Mouse (Mus musculus) forebrain, embryonic 13.5 days (tissue): ENCODE data around the gene Dpp7. TPM values are rescaled to one million over a fixed set of nuclear protein-coding genes. Genes with fewer than 3 reads are reported as not detected.

Experiments used
- ATAC-seq: fragments of 200-750 bp; cut with Nextera tagmentation; 2 replicates; pipeline ENCODE4 v1.8.0; 2017
- H3K27ac ChIP-seq: fragments of 300-500 bp; sonication (generic); 2 replicates; pipeline ENCODE4 v1.5.1; 2015; ENCODE audit warnings: inconsistent platforms, mild to moderate bottlenecking, moderate library complexity
- H3K27me3 ChIP-seq: fragments of 300-500 bp; sonication (generic); 2 replicates; pipeline ENCODE4 v1.6.1; 2015; ENCODE audit warnings: mild to moderate bottlenecking, inconsistent platforms
- H3K36me3 ChIP-seq: fragments of 300-500 bp; sonication (generic); 2 replicates; pipeline ENCODE4 v1.6.1; 2015; ENCODE audit warnings: mild to moderate bottlenecking, inconsistent platforms; ENCODE audit not compliant: poor library complexity, severe bottlenecking
- H3K4me1 ChIP-seq: fragments of 300-500 bp; sonication (generic); 2 replicates; pipeline ENCODE4 v1.6.1; 2015; ENCODE audit warnings: inconsistent platforms
- H3K4me2 ChIP-seq: fragments of 300-500 bp; sonication (generic); 2 replicates; pipeline ENCODE4 v1.6.1; 2015; ENCODE audit warnings: inconsistent platforms, mild to moderate bottlenecking, moderate library complexity
- H3K4me3 ChIP-seq: fragments of 300-500 bp; sonication (generic); 2 replicates; pipeline ENCODE4 v1.5.1; 2015; ENCODE audit warnings: mild to moderate bottlenecking, inconsistent platforms
- H3K9ac ChIP-seq: fragments of 300-500 bp; sonication (generic); 2 replicates; pipeline ENCODE4 v1.6.1; 2015; ENCODE audit warnings: mild to moderate bottlenecking, inconsistent platforms
- H3K9me3 ChIP-seq: fragments of 300-500 bp; sonication (generic); replicated peaks from 2 replicates; pipeline ENCODE4 v1.6.1; 2016; ENCODE audit warnings: inconsistent platforms
- WGBS: fragments of 180-500 bp; shearing (Covaris S2); methylation state at CpG from one replicate; pipeline ENCODE4 v1.1.7; 2015; 5-methylcytosine and 5-hydroxymethylcytosine counted together
- polyA plus RNA-seq: library from polyadenylated mRNA; unstranded; fragments of >200 nt; fragmentation: Nextera tagmentation; extraction: Ambion mirVana; gene quantifications from 2 replicates; pipeline ENCODE4 v1.2.1, GENCODE M21; 2015

Dpp7 gene
- polyA plus RNA-seq, 1 experiment from 2014 or later = 22.8 TPM

GRCm38 (mm10) chr2:25394281-25395221 lies 38.4 kb upstream of the Dpp7 start:
- 10% methylated on average over 3 of the region's 3 CpGs for WGBS

DNA sequence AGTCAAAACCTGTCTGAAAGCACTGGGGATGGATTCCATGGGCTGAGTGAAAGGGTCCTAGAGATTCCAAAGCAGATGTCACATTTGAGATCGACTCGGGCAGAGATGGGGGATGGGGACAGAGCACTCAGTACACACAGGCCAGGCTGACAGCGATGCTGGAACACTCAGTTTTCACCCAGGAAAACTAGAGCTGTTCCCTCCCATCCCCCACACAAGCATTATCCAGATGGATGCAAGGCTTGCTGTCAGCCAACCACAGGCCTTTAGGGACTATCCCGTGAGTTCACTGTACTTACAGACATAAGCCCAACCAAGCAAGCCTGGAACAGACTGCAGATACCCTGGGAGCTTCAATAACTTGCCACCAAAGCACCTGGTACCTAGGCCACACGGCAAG lies 35.1 kb upstream of the Dpp7 start:
- no peak for ATAC-seq
- 78% methylated on average over 5 of the region's 5 CpGs for WGBS
- no peak overlapping the region for H3K27ac ChIP-seq
- H3K27me3 ChIP-seq = peaks cover 34% of the 10 kb centered on the region
- peaks cover 23% of the 10 kb centered on the region for H3K4me1 ChIP-seq
- no peak overlapping the region for H3K9ac ChIP-seq
- no peak overlapping the region for H3K4me3 ChIP-seq
- no peaks in the 10 kb centered on the region; the same call in 1 of the 2 replicates for H3K9me3 ChIP-seq
- H3K4me2 ChIP-seq = no peak overlapping the region
- H3K36me3 ChIP-seq = no peaks in the 10 kb centered on the region

More at GRCm38 (mm10) chr2:25394281-25395221, 38.4 kb upstream of the Dpp7 start:
- Histone ChIP-seq H3K9me3 (no peaks in the 10 kb centered on the region; the same call in 1 of the 2 replicates), H3K4me1 (peaks cover 23% of the 10 kb centered on the region), H3K36me3 (no peaks in the 10 kb centered on the region), H3K27ac (no peak overlapping the region), H3K4me3 (no peak overlapping the region), H3K4me2 (no peak overlapping the region), H3K9ac (no peak overlapping the region), H3K27me3 (peaks cover 60% of the 10 kb centered on the region)
- ATAC-seq = peak; percentile 58

GRCm38 (mm10) chr2:25384492-25384891 lies 28.3 kb upstream of the Dpp7 start:
- H3K4me1 ChIP-seq = no peaks in the 10 kb centered on the region
- 82% methylated on average over 5 of the region's 5 CpGs for WGBS
- H3K27me3 ChIP-seq = peaks cover 23% of the 10 kb centered on the region; the same call in 1 of the 2 replicates
- H3K9me3 ChIP-seq = no peaks in the 10 kb centered on the region
- ATAC-seq = no peak
- H3K36me3 ChIP-seq = no peaks in the 10 kb centered on the region
- H3K4me3 ChIP-seq = no peak overlapping the region
- no peak overlapping the region for H3K4me2 ChIP-seq
- H3K27ac ChIP-seq = no peak overlapping the region
- H3K9ac ChIP-seq = no peak overlapping the region

DNA sequence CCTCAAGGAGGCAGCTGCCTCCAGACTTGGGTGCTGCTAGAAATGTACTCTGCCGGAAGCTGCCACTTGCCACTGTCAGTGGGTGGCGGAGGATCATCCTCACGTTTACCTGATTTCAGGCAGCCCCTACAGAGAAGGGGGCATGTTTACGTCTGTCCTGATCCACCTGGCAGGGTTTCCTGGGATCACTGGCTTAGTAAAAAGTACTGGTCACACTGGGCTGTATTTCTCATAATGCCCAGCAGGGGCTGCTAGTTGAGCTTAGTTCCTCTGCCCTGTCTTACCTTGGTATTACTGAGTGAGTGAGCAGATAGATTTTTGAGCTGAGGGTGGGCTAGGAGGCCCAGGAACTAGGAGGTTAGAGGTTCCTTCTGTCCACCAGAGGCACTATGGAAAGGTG lies 20.4 kb upstream of the Dpp7 start:
- Histone ChIP-seq H3K36me3 (peaks cover 43% of the 10 kb centered on the region), H3K9ac (no peak overlapping the region), H3K4me3 (no peak overlapping the region), H3K27ac (no peak overlapping the region), H3K4me2 (no peak overlapping the region), H3K4me1 (peaks cover 28% of the 10 kb centered on the region), H3K27me3 (0 out of 2 replicates have a peak, but pooled peaks cover 2% of the 10 kb centered on the region), H3K9me3 (no peaks in the 10 kb centered on the region)
- no peak for ATAC-seq
- 84% methylated on average over 4 of the region's 4 CpGs for WGBS

GRCm38 (mm10) chr2:25373431-25373830 lies 17.3 kb upstream of the Dpp7 start:
- peak overlapping the region; percentile 73 for H3K4me3 ChIP-seq
- peak overlapping the region; percentile 96 for H3K4me2 ChIP-seq
- peaks cover 33% of the 10 kb centered on the region for H3K4me1 ChIP-seq
- no peak overlapping the region for H3K27ac ChIP-seq
- 15% methylated on average over 2 of the region's 2 CpGs for WGBS
- H3K9me3 ChIP-seq = no peaks in the 10 kb centered on the region
- no peak for ATAC-seq
- H3K9ac ChIP-seq = peak overlapping the region; percentile 82
- peaks cover 37% of the 10 kb centered on the region for H3K36me3 ChIP-seq
- peaks cover 7% of the 10 kb centered on the region; the same call in 1 of the 2 replicates for H3K27me3 ChIP-seq

- Histone ChIP-seq H3K4me1 (peaks cover 33% of the 10 kb centered on the region), H3K4me2 (peak overlapping the region; percentile 96), H3K9ac (peak overlapping the region; percentile 82), H3K9me3 (no peaks in the 10 kb centered on the region), H3K27ac (no peak overlapping the region; the same call in 1 of the 2 replicates), H3K4me3 (peak overlapping the region; percentile 73), H3K27me3 (peaks cover 10% of the 10 kb centered on the region; the same call in 1 of the 2 replicates), H3K36me3 (peaks cover 30% of the 10 kb centered on the region)
- 1% methylated on average over 42 of the region's 42 CpGs for WGBS
- ATAC-seq = peak; percentile 19
Measured at GRCm38 (mm10) chr2:25372644-25373391, 16.7 kb upstream of the Dpp7 start.

DNA sequence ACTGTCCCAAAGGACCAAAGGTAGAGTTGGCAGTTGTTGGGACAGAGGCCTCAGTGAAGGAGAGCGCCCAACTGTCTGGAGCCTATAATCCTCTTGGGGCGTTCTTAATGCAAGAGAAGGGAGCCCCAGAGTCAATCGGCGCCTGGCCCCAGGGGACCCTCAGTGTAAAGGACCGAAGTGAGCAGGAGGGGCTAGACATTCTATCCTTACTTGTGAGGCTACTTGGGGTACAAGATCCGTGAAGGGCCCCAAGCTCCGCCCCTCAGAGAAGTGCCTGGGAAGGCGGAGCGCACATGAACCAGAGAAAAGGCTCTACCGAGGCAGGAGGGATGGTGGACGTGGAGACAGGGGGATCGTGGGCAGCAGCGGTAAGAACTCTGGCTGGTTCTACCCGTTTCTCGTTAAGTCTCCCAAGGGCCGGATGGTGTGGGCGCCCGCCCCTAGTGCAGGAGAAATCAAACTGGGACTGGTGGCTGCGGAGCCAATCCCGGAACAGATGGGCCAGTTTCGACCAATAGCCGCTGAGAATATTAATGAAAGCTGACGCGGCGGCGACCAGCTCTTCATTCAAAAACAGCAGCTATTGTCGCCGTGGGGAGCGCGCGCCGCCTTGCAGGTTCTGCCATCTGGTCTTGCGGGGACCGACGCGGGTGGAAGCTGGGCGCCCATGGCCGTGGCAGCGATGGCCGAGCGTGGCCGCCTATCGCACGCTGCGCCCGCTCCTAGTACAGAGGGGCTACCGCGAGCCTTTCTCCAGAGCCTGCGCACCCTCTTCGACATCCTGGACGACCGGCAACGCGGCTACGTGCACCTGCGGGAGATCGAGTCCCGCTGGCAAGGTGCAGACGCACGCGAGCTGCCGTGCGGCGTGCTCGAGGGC lies 15.8 kb upstream of the Dpp7 start, which contains the start of gene Sapcd2:
TSS of gene Sapcd2 (plus strand) at position 558 of the 880 bp plus-strand sequence.
- peak; percentile 97 for ATAC-seq
- Histone ChIP-seq H3K9ac (peak within 1 kb of the TSS; percentile 82), H3K27ac (peak within 1 kb of the TSS; percentile 82), H3K4me3 (peak within 1 kb of the TSS; percentile 73), H3K4me1 (peaks cover 33% of the 10 kb centered on the region), H3K36me3 (peaks cover 22% of the 10 kb centered on the region), H3K27me3 (peaks cover 14% of the 10 kb centered on the region; the same call in 1 of the 2 replicates), H3K9me3 (no peaks in the 10 kb centered on the region), H3K4me2 (peak within 1 kb of the TSS; percentile 96)
- under 1% methylated on average over 65 of the region's 65 CpGs for WGBS

DNA sequence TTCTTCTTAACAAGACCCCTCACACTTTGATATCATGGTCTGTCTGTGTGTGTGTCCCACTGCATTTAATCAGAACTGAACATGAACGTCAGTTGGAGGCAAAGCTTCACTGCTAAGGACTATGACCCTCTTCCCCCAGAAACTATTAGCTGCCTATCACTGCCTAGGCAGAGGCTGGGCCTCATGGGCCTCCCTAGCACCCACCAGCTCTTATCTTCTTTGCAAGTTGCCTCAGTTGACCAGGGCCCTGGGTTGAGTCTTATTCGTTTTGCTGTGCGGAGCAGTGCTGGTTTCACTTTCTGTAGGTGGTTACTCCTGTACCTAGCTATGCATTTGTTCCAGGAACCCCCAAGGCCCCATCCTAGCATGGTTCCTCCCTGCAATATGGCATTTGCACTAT lies 13.8 kb upstream of the Dpp7 start:
- Histone ChIP-seq H3K9me3 (no peaks in the 10 kb centered on the region), H3K4me2 (no peak overlapping the region; the same call in 1 of the 2 replicates), H3K27me3 (peaks cover 31% of the 10 kb centered on the region), H3K4me3 (no peak overlapping the region), H3K4me1 (peaks cover 40% of the 10 kb centered on the region), H3K36me3 (peaks cover 3% of the 10 kb centered on the region; the same call in 1 of the 2 replicates), H3K9ac (no peak overlapping the region), H3K27ac (no peak overlapping the region)
- WGBS = 86% methylated on average over 3 of the region's 3 CpGs
- no peak for ATAC-seq

- Histone ChIP-seq H3K4me3 (peak within 1 kb of the TSS; percentile 53), H3K9ac (peak within 1 kb of the TSS; percentile 71), H3K27me3 (peaks cover 54% of the 10 kb centered on the region), H3K27ac (no peak within 1 kb of the TSS), H3K4me1 (peaks cover 10% of the 10 kb centered on the region; the same call in 1 of the 2 replicates), H3K9me3 (no peaks in the 10 kb centered on the region), H3K36me3 (no peaks in the 10 kb centered on the region), H3K4me2 (peak within 1 kb of the TSS; percentile 98)
- ATAC-seq = peak; percentile 83
- under 1% methylated on average over 54 of the region's 54 CpGs for WGBS
Measured at GRCm38 (mm10) chr2:25365091-25365761, 9.1 kb upstream of the Dpp7 start, which contains the start of gene Uap1l1. Gene Uap1l1, minus strand, starts transcription at chr2:25365682.

- peaks cover 4% of the 10 kb centered on the region; the same call in 1 of the 2 replicates for H3K36me3 ChIP-seq
- no peaks in the 10 kb centered on the region for H3K9me3 ChIP-seq
- H3K27me3 ChIP-seq = peaks cover 54% of the 10 kb centered on the region
- 0 out of 2 replicates have a peak, but pooled peaks have one; percentile 34 for ATAC-seq
- H3K4me1 ChIP-seq = peaks cover 10% of the 10 kb centered on the region; the same call in 1 of the 2 replicates
- 32% methylated on average over 9 of the region's 9 CpGs for WGBS
- H3K27ac ChIP-seq = no peak overlapping the region
- peak overlapping the region; percentile 71; the same call in 1 of the 2 replicates for H3K9ac ChIP-seq
- peak overlapping the region; percentile 98 for H3K4me2 ChIP-seq
- peak overlapping the region; percentile 53 for H3K4me3 ChIP-seq
Measured at GRCm38 (mm10) chr2:25364761-25365090, 8.6 kb upstream of the Dpp7 start.
